Mouse (Mus musculus): ENCODE results near the gene Mical1.

Gene Mical1

GRCm38 (mm10) chr10:41476171-41477017 is at the start of gene Mical1:
Gene Mical1, plus strand, starts transcription at chr10:41476314.
- peak; percentile 84 for DNase-seq

GRCm38 (mm10) chr10:41426368-41426767 is 49.7 kb upstream of the Mical1 start:
- DNase-seq = no peak

- peak; percentile 72 for DNase-seq
Observed at GRCm38 (mm10) chr10:41434624-41435023, 41.5 kb upstream of the Mical1 start.

GRCm38 (mm10) chr10:41435141-41435540 is 41.0 kb upstream of the Mical1 start:
- no peak for DNase-seq

GRCm38 (mm10) chr10:41448216-41448615 is 27.9 kb upstream of the Mical1 start:
- no peak for DNase-seq

GRCm38 (mm10) chr10:41449684-41450083 is 26.4 kb upstream of the Mical1 start:
- DNase-seq = peak; percentile 43

GRCm38 (mm10) chr10:41450137-41450670 is 25.9 kb upstream of the Mical1 start, which contains the start of gene Zbtb24:
Gene Zbtb24, plus strand, starts transcription at chr10:41450383.
- peak; percentile 98 for DNase-seq

- peak; percentile 10 for DNase-seq
Observed at GRCm38 (mm10) chr10:41450780-41451522, 25.2 kb upstream of the Mical1 start.

- DNase-seq = no peak
Observed at GRCm38 (mm10) chr10:41451656-41452055, 24.5 kb upstream of the Mical1 start.

- DNase-seq = no peak
Observed at GRCm38 (mm10) chr10:41452791-41453190, 23.3 kb upstream of the Mical1 start.

- no peak for DNase-seq
Observed at GRCm38 (mm10) chr10:41459990-41460389, 16.1 kb upstream of the Mical1 start.

- no peak for DNase-seq
Observed at GRCm38 (mm10) chr10:41460501-41460900, 15.6 kb upstream of the Mical1 start.

GRCm38 (mm10) chr10:41461057-41461722 is 14.9 kb upstream of the Mical1 start:
- DNase-seq = no peak

- no peak for DNase-seq
Observed at GRCm38 (mm10) chr10:41464401-41464955, 11.6 kb upstream of the Mical1 start.

- no peak for DNase-seq
Observed at GRCm38 (mm10) chr10:41467325-41467724, 8.8 kb upstream of the Mical1 start.

- DNase-seq = no peak
Observed at GRCm38 (mm10) chr10:41470693-41471092, 5.4 kb upstream of the Mical1 start.

GRCm38 (mm10) chr10:41472534-41472933 is 3.6 kb upstream of the Mical1 start:
- no peak for DNase-seq

- no peak for DNase-seq
Observed at GRCm38 (mm10) chr10:41472962-41473481, 3.1 kb upstream of the Mical1 start.

GRCm38 (mm10) chr10:41473782-41474468 is 2.2 kb upstream of the Mical1 start:
- DNase-seq = no peak

GRCm38 (mm10) chr10:41474981-41475391 is 1.1 kb upstream of the Mical1 start:
- DNase-seq = no peak

- peak; percentile 71 for DNase-seq
Observed at GRCm38 (mm10) chr10:41477018-41477277, 834 bp downstream of the Mical1 start.
